Mouse (Mus musculus) spleen, adult 2 months (tissue): ENCODE data around the gene Nrip1.

ENCODE experiments used
- CTCF ChIP-seq: fragments of 200-500 bp; IDR thresholded peaks from 2 replicates; pipeline ENCODE4 v1.5.1; 2011; ENCODE audit warnings: mild to moderate bottlenecking, inconsistent platforms; ENCODE audit not compliant: insufficient read depth, insufficient read length, insufficient replicate concordance; ENCODE audit errors: extremely low read depth
- POLR2A ChIP-seq: fragments of 200-500 bp; IDR thresholded peaks from 2 replicates; pipeline ENCODE4 v1.6.1; 2011; ENCODE audit warnings: low read depth, low read length, inconsistent platforms

- TF ChIP-seq CTCF (no peak), POLR2A (no peak)
Observed at GRCm38 (mm10) chr16:76315642-76316041, 58.0 kb downstream of the Nrip1 start.
